Mouse (Mus musculus) thymus, postnatal 0 days (tissue): ENCODE results near the gene Celsr1. TPM values are rescaled to one million over a fixed set of nuclear protein-coding genes. Genes with fewer than 3 reads are reported as not detected.

Experiments used
- DNase-seq: peaks from one replicate; pipeline ENCODE4 v3.0.0-alpha.2; 2015; ENCODE audit warnings: low spot score
- polyA plus RNA-seq: library from polyadenylated mRNA; unstranded; fragments of >200 nt; fragmentation: Nextera tagmentation; extraction: Ambion mirVana; gene quantifications from 2 replicates; pipeline ENCODE4 v1.2.1, GENCODE M21; 2015

The Celsr1 gene
- polyA plus RNA-seq, result 2.9 and 3.6 TPM in 2 replicates

DNA sequence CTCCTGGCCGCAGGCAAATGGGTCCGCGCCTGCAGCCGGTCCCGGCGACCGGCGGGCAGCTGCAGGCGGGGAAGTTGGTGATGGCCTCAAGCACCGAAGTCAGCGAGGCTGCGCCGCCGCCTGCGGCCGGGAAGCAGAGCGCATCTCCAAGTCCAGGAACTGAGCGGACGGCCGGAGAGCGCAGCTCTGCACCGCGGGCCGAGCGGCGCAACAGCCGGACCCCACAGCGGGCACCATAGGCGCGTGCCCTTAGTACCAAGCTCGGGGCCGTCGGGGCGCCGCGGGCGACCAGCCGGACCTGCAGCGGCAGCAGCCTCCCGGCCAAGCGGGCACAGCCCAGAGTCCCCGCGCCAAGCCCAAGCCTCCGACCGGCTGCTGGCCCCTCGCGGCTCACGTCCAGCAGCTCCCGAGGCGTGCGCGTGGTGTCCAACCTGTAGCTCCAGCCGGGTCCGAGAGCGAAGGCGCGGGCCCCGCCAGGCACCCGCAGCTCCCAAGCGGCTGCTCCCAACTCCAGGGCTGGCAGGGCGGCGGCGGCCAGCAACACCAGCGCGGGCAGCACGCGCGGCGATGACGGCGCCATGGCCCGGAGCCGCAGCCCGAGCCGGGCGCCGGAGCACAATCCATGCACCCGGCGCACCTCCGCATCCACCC lies at the start of gene Celsr1:
Gene Celsr1 (minus strand): TSS at position 587 of the 651 bp plus-strand sequence.
- DNase-seq, result no peak

GRCm38 (mm10) chr15:86083261-86083741 lies 49.7 kb upstream of the Celsr1 start:
- no peak for DNase-seq

- DNase-seq, result no peak
These were observed 49.0 kb upstream of the Celsr1 start for GRCm38 (mm10) chr15:86082551-86082961.

GRCm38 (mm10) chr15:86081654-86082053 lies 48.1 kb upstream of the Celsr1 start:
- no peak for DNase-seq

GRCm38 (mm10) chr15:86080408-86080807 lies 46.8 kb upstream of the Celsr1 start:
- DNase-seq, result no peak

DNA sequence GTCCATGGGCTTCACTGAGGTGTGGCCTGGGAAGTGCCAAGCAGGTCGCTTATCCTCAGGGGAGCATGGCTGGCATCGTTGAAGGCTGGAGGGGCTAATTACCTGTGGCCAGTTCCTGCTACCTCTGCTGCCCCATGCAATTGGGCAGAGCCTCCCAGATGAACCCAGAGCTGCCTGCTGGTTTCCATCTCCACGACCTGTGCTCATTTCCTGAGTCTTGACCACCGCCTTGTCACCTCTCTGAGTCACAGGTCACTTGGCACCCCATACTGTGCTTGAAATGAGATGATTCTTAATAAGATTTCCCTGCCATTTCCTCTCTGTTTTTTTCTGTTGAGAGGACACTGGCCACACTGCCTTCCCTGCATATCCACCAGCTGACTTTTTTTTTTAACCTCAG lies 46.3 kb upstream of the Celsr1 start:
- no peak for DNase-seq

GRCm38 (mm10) chr15:86079467-86079866 lies 45.9 kb upstream of the Celsr1 start:
- DNase-seq, result no peak

DNA sequence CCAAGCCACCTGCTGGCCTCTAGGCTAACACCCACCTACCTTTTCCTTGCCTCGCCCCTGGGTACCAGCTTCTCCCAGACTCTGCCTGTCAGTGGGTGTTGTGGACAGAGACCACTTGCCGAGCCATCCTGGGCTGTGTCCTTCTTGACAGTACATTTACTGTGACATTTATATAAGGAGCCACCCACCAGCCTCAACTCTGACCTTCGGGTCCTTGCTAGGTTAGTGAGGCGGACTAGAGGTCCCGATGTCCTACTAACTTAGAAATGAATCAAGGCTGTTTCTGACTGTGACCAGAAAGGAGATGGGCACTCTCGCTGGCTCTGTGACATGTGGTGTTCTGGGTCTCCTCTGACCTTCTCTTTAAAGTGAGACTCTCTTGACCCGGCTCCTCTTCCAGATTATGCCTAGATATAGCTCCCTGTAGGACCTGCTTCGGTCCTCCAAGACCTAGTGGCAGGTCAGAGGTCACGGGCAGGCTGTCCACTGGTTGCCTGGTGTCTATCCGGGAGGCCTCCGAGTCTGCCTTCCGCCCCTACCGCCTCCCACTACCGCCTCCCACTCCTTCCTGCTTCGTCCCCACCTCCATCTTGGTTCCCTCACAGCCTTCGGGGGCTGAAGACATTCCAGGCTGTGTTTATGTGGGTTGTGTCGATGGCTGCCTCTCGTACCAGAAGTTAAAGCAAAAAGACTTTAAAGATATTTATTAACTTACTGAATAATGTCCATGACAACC lies 45.1 kb upstream of the Celsr1 start:
- no peak for DNase-seq

GRCm38 (mm10) chr15:86077934-86078333 lies 44.4 kb upstream of the Celsr1 start:
- no peak for DNase-seq

DNA sequence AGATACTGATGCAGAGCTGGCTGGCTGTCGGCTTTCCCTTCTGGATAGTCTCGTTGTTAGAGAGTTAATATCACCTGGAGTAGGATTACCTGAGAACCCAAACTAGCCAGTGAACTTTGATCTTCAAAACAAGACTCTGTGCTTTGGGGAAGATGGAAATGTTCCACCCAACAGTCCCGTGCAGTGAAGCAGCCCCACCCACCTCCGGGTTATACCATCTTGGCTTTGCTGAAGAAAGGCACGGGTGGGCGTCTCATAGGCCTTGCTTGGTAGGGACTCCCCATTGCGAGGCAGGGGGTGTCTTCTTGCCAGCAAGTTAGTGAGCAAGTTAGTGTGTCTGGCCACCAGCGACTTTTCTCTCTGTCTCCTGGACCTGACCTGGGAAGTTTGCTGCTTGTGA lies 42.8 kb upstream of the Celsr1 start:
- no peak for DNase-seq

- DNase-seq, result no peak
These were observed 42.4 kb upstream of the Celsr1 start for GRCm38 (mm10) chr15:86076048-86076315.

DNA sequence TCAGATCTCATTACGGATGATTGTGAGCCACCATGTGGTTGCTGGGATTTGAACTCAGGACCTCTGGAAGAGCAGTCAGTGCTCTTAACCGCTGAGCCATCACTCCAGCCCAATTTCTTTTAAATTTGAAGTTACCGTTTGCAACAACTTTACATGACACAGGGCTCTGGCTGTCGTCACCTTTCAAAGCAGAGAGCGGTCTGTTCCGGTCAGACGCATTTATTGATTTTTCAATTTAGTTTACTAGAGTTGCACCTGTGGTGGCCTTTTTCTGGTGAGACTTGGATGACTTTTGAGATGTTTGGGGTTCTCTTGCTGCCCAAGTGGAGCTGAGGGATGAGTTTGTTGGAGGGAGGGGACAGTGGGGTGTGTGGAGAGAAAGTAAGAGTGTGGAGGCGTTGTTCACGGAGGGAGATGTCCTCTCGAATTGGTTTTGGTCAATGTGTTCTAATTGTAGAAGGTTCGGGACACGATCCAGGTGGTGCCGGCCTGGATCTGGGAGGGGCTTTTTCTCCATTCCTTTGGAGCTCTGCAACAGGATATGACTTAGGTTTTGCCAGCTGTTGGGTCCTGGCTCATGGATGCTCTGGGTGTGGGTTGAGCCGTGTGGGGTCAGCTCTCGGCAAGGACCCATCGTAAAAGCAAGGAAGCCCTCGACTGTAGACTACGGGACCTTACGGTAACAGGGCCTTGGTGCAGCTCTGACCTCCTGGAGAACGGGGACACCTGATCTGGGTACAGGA lies 41.9 kb upstream of the Celsr1 start:
- no peak for DNase-seq

DNA sequence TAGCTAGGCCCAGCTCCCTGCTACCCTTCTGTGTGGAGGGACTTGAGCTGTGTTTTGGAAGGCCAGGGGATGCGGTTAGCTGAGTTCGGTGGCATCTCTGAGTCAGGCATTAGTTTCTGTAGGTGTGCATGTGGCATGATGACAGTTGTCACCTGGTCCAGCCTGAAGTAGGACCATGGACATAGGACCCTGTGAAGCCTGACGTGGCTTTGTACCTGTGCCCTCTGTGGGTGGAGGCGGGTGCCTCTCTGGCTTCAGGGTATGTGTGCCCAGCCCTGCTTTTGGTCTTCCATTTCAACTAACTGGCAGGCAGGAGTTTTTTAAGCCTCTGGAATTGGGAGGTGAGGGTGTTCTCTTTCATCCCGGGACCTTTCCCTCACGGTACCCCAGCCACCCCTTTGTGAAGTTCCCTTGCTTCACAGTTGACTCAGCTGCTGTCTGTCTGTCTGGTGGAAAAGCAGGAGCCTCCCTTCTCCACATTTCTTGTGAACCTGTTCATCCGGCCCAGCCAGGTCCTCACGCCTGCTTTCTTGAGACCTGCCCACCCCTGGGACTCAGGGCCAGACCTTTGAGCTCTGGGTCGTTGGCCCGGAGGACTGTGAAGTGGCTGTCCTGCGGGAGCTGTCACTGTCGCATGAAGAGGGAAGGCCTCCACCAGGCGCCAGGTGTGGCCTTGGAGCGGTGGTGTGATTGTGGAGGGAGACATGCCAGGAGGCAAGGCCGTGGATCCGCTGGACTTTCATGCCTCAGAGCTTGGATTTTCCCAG lies 40.8 kb upstream of the Celsr1 start:
- DNase-seq, result no peak

DNA sequence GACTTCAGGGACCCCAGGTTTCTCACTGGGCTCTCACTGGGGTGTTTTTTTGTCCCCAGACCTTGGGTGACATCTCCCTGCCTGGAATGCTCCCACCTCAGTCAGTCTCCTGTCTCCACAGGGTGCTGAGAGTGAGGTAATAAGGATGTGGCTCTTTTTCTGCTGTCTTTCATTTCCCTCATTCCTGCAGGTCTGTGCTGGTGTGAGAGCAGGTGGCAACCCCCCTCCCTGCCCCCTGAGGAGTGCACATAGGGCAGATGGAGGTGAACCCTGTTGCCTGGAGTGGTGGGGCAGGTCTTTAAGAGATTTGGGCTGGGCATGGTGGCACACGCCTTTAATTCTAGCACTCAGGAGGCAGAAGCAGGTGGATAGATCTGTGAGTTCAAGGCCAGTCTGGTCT lies 37.6 kb upstream of the Celsr1 start:
- peak; percentile 48 for DNase-seq

GRCm38 (mm10) chr15:86070368-86070767 lies 36.8 kb upstream of the Celsr1 start:
- DNase-seq, result no peak

GRCm38 (mm10) chr15:86069011-86069791 lies 35.6 kb upstream of the Celsr1 start:
- DNase-seq, result peak; percentile 32

GRCm38 (mm10) chr15:86067941-86068495 lies 34.4 kb upstream of the Celsr1 start:
- no peak for DNase-seq

- DNase-seq, result peak; percentile 72
These were observed 34.0 kb upstream of the Celsr1 start for GRCm38 (mm10) chr15:86067581-86067910.

DNA sequence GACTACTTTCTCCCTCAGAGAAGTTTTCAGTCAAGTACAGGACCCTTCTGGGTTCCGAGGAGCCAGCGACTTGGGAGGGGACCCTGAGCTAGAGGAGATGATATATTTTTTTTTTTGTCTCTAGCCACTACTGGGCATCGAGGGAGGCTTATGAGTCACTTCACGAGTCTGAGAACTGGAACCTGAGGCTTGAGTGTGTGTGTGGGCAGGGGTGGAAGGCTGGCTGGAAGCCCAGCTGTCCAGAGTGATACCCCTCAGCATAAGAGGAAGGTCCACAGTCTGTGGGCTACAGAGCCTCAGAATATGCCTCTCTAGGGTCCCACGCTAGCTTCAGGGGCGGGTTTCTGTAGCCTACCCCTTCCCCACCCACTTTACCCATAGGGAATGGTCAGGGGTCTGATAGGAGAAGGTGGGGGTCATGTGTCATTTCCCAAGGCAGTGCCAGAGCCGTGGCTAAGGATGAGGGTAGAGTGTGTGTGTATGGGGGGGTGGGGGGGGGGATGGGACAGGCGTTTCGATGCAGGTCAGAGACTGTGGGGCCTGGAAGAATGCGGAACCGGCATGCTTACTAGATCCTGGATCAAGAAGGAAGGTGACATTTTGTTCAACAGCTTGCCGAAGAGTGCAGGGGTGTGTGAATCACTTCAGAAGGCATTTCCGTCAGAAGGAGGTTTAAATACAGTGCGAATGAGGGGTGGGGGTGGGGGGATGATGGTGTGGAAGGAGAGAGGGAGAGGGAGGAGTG lies 33.4 kb upstream of the Celsr1 start:
- DNase-seq, result no peak

GRCm38 (mm10) chr15:86065367-86065766 lies 31.8 kb upstream of the Celsr1 start:
- DNase-seq, result no peak
